Comparison of ENCODE assay signal across 22 mouse cellular contexts in the genomic region with DNA sequence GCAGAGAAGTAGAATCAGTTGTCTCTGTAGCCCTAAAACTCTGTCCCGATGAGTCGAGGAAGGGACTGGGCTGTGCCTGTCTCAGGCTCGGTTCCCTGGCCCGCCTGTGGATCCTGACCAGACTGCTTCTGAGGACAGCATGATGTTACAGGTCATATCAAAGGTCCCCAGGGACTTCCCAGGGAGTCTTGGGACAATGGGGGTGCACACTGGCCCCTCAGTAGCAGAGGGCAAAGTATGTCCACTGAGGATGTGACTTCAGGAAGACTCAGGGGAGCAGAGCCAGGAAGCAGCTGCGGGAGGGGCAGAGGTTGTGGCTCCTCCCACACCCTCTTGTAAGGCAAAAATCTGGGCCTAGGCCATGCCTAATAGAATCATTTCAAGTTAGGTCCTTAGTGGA. TPM values are rescaled to one million over a fixed set of nuclear protein-coding genes. Genes with fewer than 3 reads are reported as not detected.
DNase-seq lines count a peak whose midpoint lies in the region; ATAC-seq and TF ChIP-seq lines count a peak whose summit lies in the region.
"Had no signal": no experiment of that assay in that cellular context is flagged by ENCODE, and none has a peak within 500 bp of the region (broad histone marks: within the 10 kb centered on the region; RNA-seq: fewer than 3 reads in every experiment).

No protein-coding gene starts in this region.

- peaks cover 83% of the 10 kb centered on the region for H3K27me3 ChIP-seq in heart, embryonic 10.5 days (ENCODE audit: insufficient read depth, poor library complexity, severe bottlenecking)
- H3K27me3 ChIP-seq in forebrain, embryonic 11.5 days (ENCODE audit: control insufficient read depth, insufficient read depth, low read length) = peaks cover 2% of the 10 kb centered on the region; the same call in 1 of the 2 replicates
- H3K27me3 ChIP-seq: hindbrain, embryonic 15.5 days had no signal

- no peak overlapping the region for H3K4me3 ChIP-seq in layer of hippocampus, adult 2 months
- H3K4me3 ChIP-seq in heart, embryonic 10.5 days = no peak overlapping the region
- H3K4me3 ChIP-seq in forebrain, embryonic 11.5 days (ENCODE audit: low read depth, low read length) = no peak overlapping the region
- H3K4me3 ChIP-seq: erythroblast, embryonic 14.5 days; hindbrain, embryonic 15.5 days; neural tube, embryonic 12.5 days had no signal

- peaks cover 26% of the 10 kb centered on the region for H3K4me1 ChIP-seq in heart, embryonic 10.5 days
- H3K4me1 ChIP-seq in forebrain, embryonic 11.5 days (replicated peaks; ENCODE audit: control insufficient read depth, insufficient read depth, low read length) = peaks cover 17% of the 10 kb centered on the region; the same call in 1 of the 2 replicates

- peak; percentile 55 for DNase-seq in cerebellum, adult 9-11 months
- no peak for DNase-seq in layer of hippocampus, adult 2 months (ENCODE audit: low spot score in 2 of 2)
- no peak for DNase-seq in layer of hippocampus, postnatal 14 days (ENCODE audit: low spot score in 2 of 2)
- no peak for DNase-seq in heart, embryonic 10.5 days (ENCODE audit: low spot score)
- DNase-seq in kidney, postnatal 25 days = peak; percentile 44 to 69
- no peak for DNase-seq in forebrain, embryonic 11.5 days (ENCODE audit: low spot score)
- DNase-seq: cerebellum, postnatal 14 days; left cerebral cortex, postnatal 4 days; right cerebral cortex, postnatal 25 days had no signal

- H3K36me3 ChIP-seq in heart, embryonic 10.5 days = no peaks in the 10 kb centered on the region
- H3K36me3 ChIP-seq in forebrain, embryonic 11.5 days (ENCODE audit: control insufficient read depth, insufficient read depth, low read length) = no peaks in the 10 kb centered on the region
- H3K36me3 ChIP-seq: G1E; hindbrain, embryonic 15.5 days; neural tube, embryonic 12.5 days had no signal

- H3K9ac ChIP-seq in forebrain, embryonic 11.5 days (ENCODE audit: low read length) = no peak overlapping the region
- H3K9ac ChIP-seq: hindbrain, embryonic 15.5 days; neural tube, embryonic 12.5 days had no signal

- no peak for TF ChIP-seq CTCF in layer of hippocampus, adult 2 months (conservative IDR thresholded peaks at IDR 0.05)

- 60% methylated on average over 5 of the region's 5 CpGs for WGBS in heart, embryonic 10.5 days
- WGBS in forebrain, embryonic 11.5 days = 76% methylated on average over 5 of the region's 5 CpGs

- H3K27ac ChIP-seq in layer of hippocampus, adult 2 months = 0 out of 2 replicates have a peak overlapping the region, but pooled peaks have one; percentile 32
- peak overlapping the region; percentile 12; the same call in 1 of the 2 replicates for H3K27ac ChIP-seq in heart, embryonic 10.5 days
- H3K27ac ChIP-seq in forebrain, embryonic 11.5 days (ENCODE audit: low read depth, low read length) = no peak overlapping the region
- H3K27ac ChIP-seq: hindbrain, embryonic 15.5 days; neural tube, embryonic 12.5 days had no signal

- H3K4me2 ChIP-seq in forebrain, embryonic 11.5 days (ENCODE audit: low read depth, low read length, severe bottlenecking) = no peak overlapping the region
- H3K4me2 ChIP-seq: hindbrain, embryonic 15.5 days; liver, embryonic 11.5 days; neural tube, embryonic 12.5 days had no signal

- no peaks in the 10 kb centered on the region for H3K9me3 ChIP-seq in heart, embryonic 10.5 days
- no peaks in the 10 kb centered on the region for H3K9me3 ChIP-seq in forebrain, embryonic 11.5 days (ENCODE audit: control insufficient read depth, low read length)
- H3K9me3 ChIP-seq: hindbrain, embryonic 15.5 days; neural tube, embryonic 12.5 days had no signal

- ATAC-seq in cerebellum, adult (ENCODE audit: insufficient number of reproducible peaks, low FRiP score, low TSS enrichment) = no peak
- ATAC-seq in forebrain, embryonic 11.5 days (replicated peaks; ENCODE audit: low FRiP score) = no peak
- ATAC-seq: intestine, postnatal 0 days had no signal

RNA-seq across cellular contexts. Expression of gene Gm6588, which starts 37.2 kb away (rescaled TPM):
- total RNA-seq in layer of hippocampus, adult 2 months (2021) = not detected
- total RNA-seq in layer of hippocampus, postnatal 14 days (2021) = not detected
- polyA plus RNA-seq in heart, embryonic 10.5 days (2016; fragmentation: Nextera tagmentation; extraction: Ambion mirVana) = 0.11 TPM in 1 of 2 replicates, not detected in the other
- not detected in 2 replicates for polyA plus RNA-seq in forebrain, embryonic 11.5 days (2014; fragmentation: Nextera tagmentation; extraction: Ambion mirVana)
- total RNA-seq: gastrocnemius, adult 8-10 months; layer of hippocampus, postnatal 25 days; left cerebral cortex, postnatal 4 days had no signal
- polyA plus RNA-seq: brain, embryonic 14.5 days; erythroblast, embryonic 14.5 days; G1E; heart, embryonic 14.5 days; intestine, postnatal 0 days; liver, embryonic 11.5 days; lung, embryonic 16.5 days; urinary bladder, adult 2 months had no signal

Comparison
In these comparisons a context has a peak if more than half of its experiments do, and no peak if none do; other contexts are left out.
1. DNase-seq: peak in cerebellum, adult 9-11 months (single experiment) and kidney, postnatal 25 days (2 of 2); none in layer of hippocampus, adult 2 months (0 of 2), layer of hippocampus, postnatal 14 days (0 of 2), heart, embryonic 10.5 days (single experiment) and forebrain, embryonic 11.5 days (single experiment).